Mouse (Mus musculus) megakaryocyte, embryonic 14.5 days (primary cell): ENCODE data around the gene Hecw2.

Experiments used
- FLI1 ChIP-seq: IDR thresholded peaks from 2 replicates; pipeline ENCODE4 v1.6.1; 2012; ENCODE audit warnings: low read length, inconsistent platforms, mixed read lengths
- GATA1 ChIP-seq: IDR thresholded peaks from 3 replicates; pipeline ENCODE4 v1.6.1; 2012; ENCODE audit warnings: mixed read lengths, low read length, inconsistent platforms, borderline replicate concordance

DNA sequence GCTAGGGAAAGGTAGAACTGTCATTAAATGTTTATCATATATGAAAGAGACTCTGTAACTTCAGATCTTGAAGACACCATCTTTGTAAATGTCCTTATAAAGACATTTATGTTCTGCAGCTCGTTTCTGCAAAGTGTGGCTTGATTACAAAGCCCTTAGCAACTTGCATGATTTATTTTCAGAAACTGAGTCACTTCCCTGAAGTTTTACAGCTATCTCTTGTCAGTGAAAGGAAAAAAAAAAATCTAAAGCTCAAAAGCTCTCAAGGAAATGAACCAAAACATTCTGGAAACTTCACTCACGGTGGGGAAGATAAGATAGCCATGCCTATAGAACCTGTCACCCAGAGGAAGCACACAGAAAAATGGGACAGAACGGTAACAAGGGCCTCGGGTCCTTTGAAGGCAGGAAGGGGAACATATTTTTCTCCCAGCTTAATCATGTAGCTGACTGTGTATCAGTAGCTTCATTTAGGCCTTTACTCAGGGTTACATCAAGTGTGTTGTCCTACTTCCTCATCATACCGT, 189.0 kb downstream of the Hecw2 start:
- TF ChIP-seq GATA1, result no peak
- no peak for TF ChIP-seq FLI1
